Comparison of ENCODE assay signal across 18 mouse cellular contexts in genomic region chr6:29522626-29523300, GRCm38 (mm10). TPM values are rescaled to one million over a fixed set of nuclear protein-coding genes. Genes with fewer than 3 reads are reported as not detected.
A peak's percentile ranks its signal among the peaks of the same experiment; 100 is the strongest.
DNase-seq lines count a peak whose midpoint lies in the region; ATAC-seq and TF ChIP-seq lines count a peak whose summit lies in the region.
"Had no signal": no experiment of that assay in that cellular context is flagged by ENCODE, and none has a peak within 500 bp of the region (broad histone marks: within the 10 kb centered on the region; RNA-seq: fewer than 3 reads in every experiment).

No protein-coding gene starts in this region.

- no peaks in the 10 kb centered on the region for H3K9me3 ChIP-seq in intestine, embryonic 16.5 days (ENCODE audit: control insufficient read depth, low read length)
- no peaks in the 10 kb centered on the region for H3K9me3 ChIP-seq in intestine, embryonic 15.5 days
- no peaks in the 10 kb centered on the region for H3K9me3 ChIP-seq in liver, postnatal 0 days (ENCODE audit: low read length)
- no peaks in the 10 kb centered on the region for H3K9me3 ChIP-seq in liver, embryonic 12.5 days (replicated peaks)
- peaks cover 4% of the 10 kb centered on the region; the same call in 1 of the 2 replicates for H3K9me3 ChIP-seq in stomach, embryonic 16.5 days (replicated peaks; ENCODE audit: control insufficient read depth, low read length)
- H3K9me3 ChIP-seq in forebrain, embryonic 14.5 days (replicated peaks; ENCODE audit: control insufficient read depth, low read length), result no peaks in the 10 kb centered on the region
- H3K9me3 ChIP-seq: forebrain, embryonic 12.5 days; midbrain, embryonic 13.5 days had no signal

- WGBS in intestine, embryonic 16.5 days, result 59% methylated on average over 6 of the region's 6 CpGs
- 47% methylated on average over 6 of the region's 6 CpGs for WGBS in intestine, embryonic 15.5 days
- WGBS in liver, postnatal 0 days (ENCODE audit: insufficient replicate concordance), result 44% methylated on average over 6 of the region's 6 CpGs
- WGBS in liver, embryonic 12.5 days (ENCODE audit: insufficient replicate concordance), result 53% methylated on average over 6 of the region's 6 CpGs
- 47% methylated on average over 6 of the region's 6 CpGs for WGBS in stomach, embryonic 16.5 days
- 71% methylated on average over 6 of the region's 6 CpGs for whole genome bisulfite sequencing in forebrain, embryonic 14.5 days

- TF ChIP-seq POLR2A in cortical plate, adult 2 months (IDR thresholded peaks at IDR 0.05; ENCODE audit: extremely low read depth, insufficient read depth, low read length), result no peak

- no peak for ATAC-seq in intestine, embryonic 16.5 days
- no peak for ATAC-seq in intestine, embryonic 15.5 days
- no peak for ATAC-seq in liver, postnatal 0 days
- no peak for ATAC-seq in liver, embryonic 12.5 days
- no peak for ATAC-seq in stomach, embryonic 16.5 days (ENCODE audit: insufficient read depth, low FRiP score)
- no peak for ATAC-seq in forebrain, embryonic 14.5 days
- ATAC-seq: hindbrain, embryonic 16.5 days; midbrain, embryonic 13.5 days had no signal

- no peak overlapping the region for H3K4me3 ChIP-seq in intestine, embryonic 16.5 days (ENCODE audit: low read length)
- H3K4me3 ChIP-seq in intestine, embryonic 15.5 days (replicated peaks), result no peak overlapping the region
- no peak overlapping the region for H3K4me3 ChIP-seq in liver, postnatal 0 days (ENCODE audit: low read depth, low read length)
- no peak overlapping the region for H3K4me3 ChIP-seq in liver, embryonic 12.5 days
- H3K4me3 ChIP-seq in cortical plate, adult 2 months (ENCODE audit: insufficient read depth, low read length), result no peak overlapping the region
- no peak overlapping the region for H3K4me3 ChIP-seq in stomach, embryonic 16.5 days (replicated peaks; ENCODE audit: low read length)
- no peak overlapping the region for H3K4me3 ChIP-seq in forebrain, embryonic 14.5 days (ENCODE audit: low read depth, low read length)
- H3K4me3 ChIP-seq: forebrain, embryonic 12.5 days; midbrain, embryonic 13.5 days; myocyte had no signal

- no peak for TF ChIP-seq CTCF in liver, postnatal 0 days (IDR thresholded peaks at IDR 0.05; ENCODE audit: low read depth)
- no peak for TF ChIP-seq CTCF in cortical plate, adult 2 months (IDR thresholded peaks at IDR 0.05; ENCODE audit: extremely low read depth, insufficient read depth, low read length)

- H3K36me3 ChIP-seq in intestine, embryonic 16.5 days (ENCODE audit: control insufficient read depth, insufficient read depth, low read length), result no peaks in the 10 kb centered on the region
- no peaks in the 10 kb centered on the region for H3K36me3 ChIP-seq in intestine, embryonic 15.5 days
- H3K36me3 ChIP-seq in liver, postnatal 0 days (replicated peaks; ENCODE audit: insufficient read depth, low read length), result no peaks in the 10 kb centered on the region
- H3K36me3 ChIP-seq in liver, embryonic 12.5 days, result no peaks in the 10 kb centered on the region
- no peaks in the 10 kb centered on the region for H3K36me3 ChIP-seq in stomach, embryonic 16.5 days (ENCODE audit: control insufficient read depth, insufficient read depth, low read length)
- H3K36me3 ChIP-seq in forebrain, embryonic 14.5 days (ENCODE audit: control insufficient read depth, insufficient read depth, low read length), result no peaks in the 10 kb centered on the region
- H3K36me3 ChIP-seq: forebrain, embryonic 12.5 days; G1E; midbrain, embryonic 13.5 days had no signal

- H3K9ac ChIP-seq in intestine, embryonic 16.5 days (ENCODE audit: low read depth, low read length), result no peak overlapping the region
- no peak overlapping the region for H3K9ac ChIP-seq in intestine, embryonic 15.5 days
- H3K9ac ChIP-seq in liver, postnatal 0 days (replicated peaks), result no peak overlapping the region
- no peak overlapping the region for H3K9ac ChIP-seq in liver, embryonic 12.5 days
- H3K9ac ChIP-seq in stomach, embryonic 16.5 days (ENCODE audit: low read length), result no peak overlapping the region
- no peak overlapping the region for H3K9ac ChIP-seq in forebrain, embryonic 14.5 days (ENCODE audit: low read length)
- H3K9ac ChIP-seq: forebrain, embryonic 12.5 days; midbrain, embryonic 13.5 days had no signal

- H3K4me1 ChIP-seq in intestine, embryonic 16.5 days (ENCODE audit: control insufficient read depth, insufficient read depth, low read length), result peaks cover 21% of the 10 kb centered on the region
- H3K4me1 ChIP-seq in intestine, embryonic 15.5 days (replicated peaks), result peaks cover 26% of the 10 kb centered on the region
- H3K4me1 ChIP-seq in liver, postnatal 0 days (ENCODE audit: insufficient read depth), result peaks cover 21% of the 10 kb centered on the region
- H3K4me1 ChIP-seq in liver, embryonic 12.5 days, result peaks cover 17% of the 10 kb centered on the region
- no peaks in the 10 kb centered on the region for H3K4me1 ChIP-seq in cortical plate, adult 2 months (ENCODE audit: control insufficient read depth, insufficient read depth, low read length)
- H3K4me1 ChIP-seq in stomach, embryonic 16.5 days (ENCODE audit: control insufficient read depth, insufficient read depth, low read length), result peaks cover 17% of the 10 kb centered on the region
- peaks cover 4% of the 10 kb centered on the region; the same call in 1 of the 2 replicates for H3K4me1 ChIP-seq in forebrain, embryonic 14.5 days (ENCODE audit: control insufficient read depth, insufficient read depth, low read length)

- H3K27me3 ChIP-seq in intestine, embryonic 16.5 days (replicated peaks; ENCODE audit: control insufficient read depth, insufficient read depth, low read length), result peaks cover 9% of the 10 kb centered on the region
- H3K27me3 ChIP-seq in intestine, embryonic 15.5 days (replicated peaks), result peaks cover 12% of the 10 kb centered on the region
- peaks cover 21% of the 10 kb centered on the region for H3K27me3 ChIP-seq in liver, postnatal 0 days (ENCODE audit: insufficient read depth, low read length)
- H3K27me3 ChIP-seq in liver, embryonic 12.5 days (replicated peaks), result peaks cover 51% of the 10 kb centered on the region
- H3K27me3 ChIP-seq in stomach, embryonic 16.5 days (ENCODE audit: control insufficient read depth, insufficient read depth, low read length), result peaks cover 14% of the 10 kb centered on the region
- peaks cover 19% of the 10 kb centered on the region for H3K27me3 ChIP-seq in forebrain, embryonic 14.5 days (replicated peaks; ENCODE audit: control insufficient read depth, insufficient read depth, low read length)

- no peak for DNase-seq in liver, postnatal 0 days
- no peak for DNase-seq in forebrain, embryonic 14.5 days (ENCODE audit: low spot score)
- DNase-seq: adrenal gland, adult 2 months; cerebellum, adult 8-10 months; heart, postnatal 10 days; left cerebral cortex, postnatal 4 days; lung, adult 18-20 months had no signal

- no peak for TF ChIP-seq EP300 in liver, postnatal 0 days (IDR thresholded peaks at IDR 0.05; ENCODE audit: low read depth)

- H3K4me2 ChIP-seq in intestine, embryonic 16.5 days (ENCODE audit: low read depth, low read length), result no peak overlapping the region
- no peak overlapping the region for H3K4me2 ChIP-seq in intestine, embryonic 15.5 days (replicated peaks)
- no peak overlapping the region for H3K4me2 ChIP-seq in liver, postnatal 0 days (ENCODE audit: low read depth, low read length)
- H3K4me2 ChIP-seq in liver, embryonic 12.5 days, result no peak overlapping the region
- no peak overlapping the region for H3K4me2 ChIP-seq in stomach, embryonic 16.5 days (ENCODE audit: low read depth, low read length)
- no peak overlapping the region for H3K4me2 ChIP-seq in forebrain, embryonic 14.5 days (ENCODE audit: low read length)
- H3K4me2 ChIP-seq: forebrain, embryonic 12.5 days; midbrain, embryonic 13.5 days had no signal

- H3K27ac ChIP-seq in intestine, embryonic 16.5 days (ENCODE audit: low read length), result 0 out of 2 replicates have a peak overlapping the region, but pooled peaks have one; percentile 42
- no peak overlapping the region for H3K27ac ChIP-seq in intestine, embryonic 15.5 days
- H3K27ac ChIP-seq in liver, postnatal 0 days (ENCODE audit: low read depth), result peak overlapping the region; percentile 76
- H3K27ac ChIP-seq in liver, embryonic 12.5 days, result no peak overlapping the region
- peak overlapping the region; percentile 83 for H3K27ac ChIP-seq in cortical plate, adult 2 months (ENCODE audit: insufficient read depth, low read length)
- H3K27ac ChIP-seq in stomach, embryonic 16.5 days (ENCODE audit: low read length), result peak overlapping the region; percentile 56
- H3K27ac ChIP-seq in forebrain, embryonic 14.5 days (ENCODE audit: low read depth, low read length), result no peak overlapping the region
- H3K27ac ChIP-seq: forebrain, embryonic 12.5 days; midbrain, embryonic 13.5 days had no signal

RNA-seq across cellular contexts. Expression of gene Irf5, which starts 3.7 kb away (rescaled TPM):
- 7.4 and 8.5 TPM in 2 replicates for polyA plus RNA-seq in intestine, embryonic 16.5 days (2015; fragmentation: Nextera tagmentation; extraction: Ambion mirVana)
- 6.7 and 7.1 TPM in 2 replicates for polyA plus RNA-seq in intestine, embryonic 15.5 days (2015; fragmentation: Nextera tagmentation; extraction: Ambion mirVana)
- polyA plus RNA-seq in liver, postnatal 0 days (2015; fragmentation: Nextera tagmentation; extraction: Ambion mirVana), result 11.8 and 12.0 TPM in 2 replicates
- 5.9 and 7.2 TPM in 2 replicates for polyA plus RNA-seq in liver, embryonic 12.5 days (2016; fragmentation: Nextera tagmentation; extraction: Ambion mirVana)
- 5.2 and 6.1 TPM in 2 replicates for polyA plus RNA-seq in cortical plate, adult 2 months (2012; rRNA removed)
- polyA plus RNA-seq in stomach, embryonic 16.5 days (2015; fragmentation: Nextera tagmentation; extraction: Ambion mirVana), result 14.0 and 14.2 TPM in 2 replicates
- polyA plus RNA-seq in forebrain, embryonic 14.5 days (2014; fragmentation: Nextera tagmentation; extraction: Ambion mirVana), result 0.98 and 1.4 TPM in 2 replicates

RNA-seq across cellular contexts. Expression of gene Kcp, which starts 15.0 kb away (rescaled TPM):
- polyA plus RNA-seq in intestine, embryonic 16.5 days (2015; fragmentation: Nextera tagmentation; extraction: Ambion mirVana), result 10.9 and 12.0 TPM in 2 replicates
- 13.7 and 15.5 TPM in 2 replicates for polyA plus RNA-seq in intestine, embryonic 15.5 days (2015; fragmentation: Nextera tagmentation; extraction: Ambion mirVana)
- polyA plus RNA-seq in liver, postnatal 0 days (2015; fragmentation: Nextera tagmentation; extraction: Ambion mirVana), result 2.2 and 2.3 TPM in 2 replicates
- polyA plus RNA-seq in liver, embryonic 12.5 days (2016; fragmentation: Nextera tagmentation; extraction: Ambion mirVana), result 2.8 and 3.2 TPM in 2 replicates
- 4.1 and 4.6 TPM in 2 replicates for polyA plus RNA-seq in cortical plate, adult 2 months (2012; rRNA removed)
- polyA plus RNA-seq in stomach, embryonic 16.5 days (2015; fragmentation: Nextera tagmentation; extraction: Ambion mirVana), result 16.9 TPM in 2 replicates
- polyA plus RNA-seq in forebrain, embryonic 14.5 days (2014; fragmentation: Nextera tagmentation; extraction: Ambion mirVana), result 5.8 and 10.6 TPM in 2 replicates

RNA-seq across cellular contexts. Expression of gene Atp6v1fnb, which starts 51.5 kb away (rescaled TPM):
- polyA plus RNA-seq in intestine, embryonic 16.5 days (2015; fragmentation: Nextera tagmentation; extraction: Ambion mirVana), result 0.38 TPM in 1 of 2 replicates, not detected in the other
- polyA plus RNA-seq in intestine, embryonic 15.5 days (2015; fragmentation: Nextera tagmentation; extraction: Ambion mirVana), result 0.24 TPM in 1 of 2 replicates, not detected in the other
- not detected in 2 replicates for polyA plus RNA-seq in liver, postnatal 0 days (2015; fragmentation: Nextera tagmentation; extraction: Ambion mirVana)
- polyA plus RNA-seq in liver, embryonic 12.5 days (2016; fragmentation: Nextera tagmentation; extraction: Ambion mirVana), result not detected in 2 replicates
- polyA plus RNA-seq in cortical plate, adult 2 months (2012; rRNA removed), result 0.17 TPM in 1 of 2 replicates, not detected in the other
- polyA plus RNA-seq in stomach, embryonic 16.5 days (2015; fragmentation: Nextera tagmentation; extraction: Ambion mirVana), result not detected in 2 replicates
- polyA plus RNA-seq in forebrain, embryonic 14.5 days (2014; fragmentation: Nextera tagmentation; extraction: Ambion mirVana), result 0.27 TPM in 1 of 2 replicates, not detected in the other
- polyA plus RNA-seq: adrenal gland, adult 2 months; embryonic facial prominence, embryonic 14.5 days; G1E; hindbrain, embryonic 16.5 days; myocyte had no signal

RNA-seq across cellular contexts. Expression of gene Atp6v1f, which starts 55.2 kb away (rescaled TPM):
- 358 and 362 TPM in 2 replicates for polyA plus RNA-seq in intestine, embryonic 16.5 days (2015; fragmentation: Nextera tagmentation; extraction: Ambion mirVana)
- polyA plus RNA-seq in intestine, embryonic 15.5 days (2015; fragmentation: Nextera tagmentation; extraction: Ambion mirVana), result 294 and 331 TPM in 2 replicates
- 165 and 170 TPM in 2 replicates for polyA plus RNA-seq in liver, postnatal 0 days (2015; fragmentation: Nextera tagmentation; extraction: Ambion mirVana)
- 149 and 161 TPM in 2 replicates for polyA plus RNA-seq in liver, embryonic 12.5 days (2016; fragmentation: Nextera tagmentation; extraction: Ambion mirVana)
- polyA plus RNA-seq in cortical plate, adult 2 months (2012; rRNA removed), result 403 and 411 TPM in 2 replicates
- 228 and 239 TPM in 2 replicates for polyA plus RNA-seq in stomach, embryonic 16.5 days (2015; fragmentation: Nextera tagmentation; extraction: Ambion mirVana)
- 340 and 395 TPM in 2 replicates for polyA plus RNA-seq in forebrain, embryonic 14.5 days (2014; fragmentation: Nextera tagmentation; extraction: Ambion mirVana)

Comparison
In these comparisons a context has a peak if more than half of its experiments do, and no peak if none do; other contexts are left out.
1. H3K27ac ChIP-seq: peak in intestine, embryonic 16.5 days (single experiment), liver, postnatal 0 days (single experiment), cortical plate, adult 2 months (single experiment) and stomach, embryonic 16.5 days (single experiment); none in intestine, embryonic 15.5 days (single experiment), liver, embryonic 12.5 days (single experiment) and forebrain, embryonic 14.5 days (single experiment).